Mouse (Mus musculus): ENCODE data around the gene Fyn. TPM values are rescaled to one million over a fixed set of nuclear protein-coding genes. Genes with fewer than 3 reads are reported as not detected.

Gene Fyn
- total and polyA plus RNA-seq, 3 experiments = 89.7 to 127 (median 101) TPM

DNA sequence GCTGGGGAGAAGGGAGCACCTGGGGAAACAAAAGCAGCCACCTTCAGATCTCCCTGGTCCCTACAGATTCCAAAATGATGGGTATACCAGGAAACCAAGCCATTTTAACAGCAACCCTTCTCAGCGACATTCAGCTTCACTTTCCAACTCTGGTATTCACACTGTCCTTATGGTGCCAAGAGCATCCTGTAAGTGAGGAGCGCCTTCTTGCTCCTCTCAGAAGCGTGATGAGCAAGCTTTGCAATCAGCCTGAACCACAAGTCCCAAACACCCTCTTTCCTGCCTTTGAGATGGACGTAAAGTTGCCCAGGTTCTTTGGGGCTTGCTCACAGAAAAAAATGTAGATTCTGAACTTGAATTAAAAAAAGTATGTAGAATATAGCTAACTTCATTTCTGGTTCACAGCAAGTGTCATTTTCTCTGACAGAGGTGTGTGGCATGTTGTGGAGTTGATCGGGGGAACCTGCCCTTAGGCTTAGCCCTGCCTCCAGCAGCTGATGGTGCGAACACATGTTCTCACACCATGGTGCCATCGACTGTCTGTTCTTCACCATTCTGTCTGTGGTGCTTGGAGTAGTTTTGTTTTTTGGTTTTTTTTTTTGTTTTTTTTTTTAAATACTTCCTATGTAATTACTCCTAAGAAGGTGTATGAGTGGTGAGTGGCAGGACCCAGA is 102.5 kb downstream of the Fyn start:
- Histone ChIP-seq H3K9me3 (replicated peaks) (no peaks in the 10 kb centered on the region), H3K4me3 (ENCODE audit: low read depth, low read length) (no peak overlapping the region), H3K36me3 (replicated peaks) (peaks cover 67% of the 10 kb centered on the region), H3K27me3 (ENCODE audit: insufficient read depth, low read length) (no peaks in the 10 kb centered on the region), H3K4me1 (ENCODE audit: insufficient read depth, low read depth, low read length) (peaks cover 9% of the 10 kb centered on the region; the same call in 1 of the 2 replicates)
- no peak for ATAC-seq (ENCODE audit: extremely low read depth, insufficient number of reproducible peaks, low FRiP score, poor library complexity, severe bottlenecking)
- no peak for TF ChIP-seq TAL1 (conservative IDR thresholded peaks at IDR 0.05; ENCODE audit: low read depth, low read length)
- no peak for DNase-seq (ENCODE audit: low spot score)

DNA sequence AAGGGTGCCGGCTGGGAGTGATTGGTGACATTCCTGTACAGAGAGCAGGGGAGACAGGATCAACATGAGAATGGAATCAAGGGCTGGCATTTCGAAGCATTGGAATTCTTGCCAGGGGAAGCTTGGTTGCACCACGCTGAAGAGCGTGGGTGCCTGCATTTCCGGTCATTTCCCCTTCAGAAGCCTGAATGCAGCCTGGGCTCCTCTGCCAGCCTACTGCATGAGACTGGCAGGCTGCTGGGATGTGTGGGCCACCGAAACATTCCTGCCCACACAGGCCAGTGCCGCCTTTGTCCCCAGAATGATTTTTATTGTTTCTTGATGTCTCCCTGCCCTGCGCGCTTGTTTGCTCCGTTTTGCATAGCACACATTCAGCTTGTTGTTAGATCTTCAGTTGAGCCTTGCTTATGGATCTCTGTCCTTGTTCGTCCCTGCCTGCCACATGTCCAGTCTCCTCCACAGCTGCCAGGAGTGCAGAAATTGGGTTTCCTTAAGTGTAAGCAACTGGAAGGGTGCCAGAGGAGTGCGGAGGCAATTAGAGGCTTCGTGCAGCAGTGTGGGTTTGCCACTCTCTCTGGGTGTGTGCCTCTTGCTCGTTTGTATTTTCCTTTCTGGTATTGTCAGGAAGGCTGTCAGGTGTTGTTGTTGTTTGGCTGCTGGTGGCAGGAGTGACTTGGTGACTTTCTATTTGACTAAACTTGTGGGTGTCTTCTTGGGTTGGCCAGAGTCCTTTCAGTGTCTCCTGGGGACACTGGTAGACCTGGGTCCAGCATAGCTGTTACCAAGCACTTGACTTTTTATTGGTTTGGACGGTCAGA is 103.3 kb downstream of the Fyn start:
- Histone ChIP-seq H3K4me3 (ENCODE audit: low read depth, low read length) (no peak overlapping the region), H3K9me3 (replicated peaks) (no peaks in the 10 kb centered on the region), H3K27me3 (ENCODE audit: insufficient read depth, low read length) (no peaks in the 10 kb centered on the region), H3K4me1 (ENCODE audit: insufficient read depth, low read depth, low read length) (peaks cover 10% of the 10 kb centered on the region; the same call in 1 of the 2 replicates), H3K36me3 (replicated peaks) (peaks cover 62% of the 10 kb centered on the region)
- DNase-seq (ENCODE audit: low spot score) (no peak), ATAC-seq (ENCODE audit: extremely low read depth, insufficient number of reproducible peaks, low FRiP score, poor library complexity, severe bottlenecking) (no peak)
- TF ChIP-seq CTCF (IDR thresholded peaks at IDR 0.05; ENCODE audit: low read depth, low read length) (no peak), POLR2AphosphoS5 (IDR thresholded peaks at IDR 0.05; ENCODE audit: insufficient replicate concordance, low read depth, low read length) (no peak), TAL1 (conservative IDR thresholded peaks at IDR 0.05; ENCODE audit: low read depth, low read length) (no peak), GATA2 (IDR thresholded peaks at IDR 0.05; ENCODE audit: borderline replicate concordance, low read depth, low read length) (no peak), GATA1 (IDR thresholded peaks at IDR 0.05; ENCODE audit: borderline replicate concordance, low read length) (no peak)

DNA sequence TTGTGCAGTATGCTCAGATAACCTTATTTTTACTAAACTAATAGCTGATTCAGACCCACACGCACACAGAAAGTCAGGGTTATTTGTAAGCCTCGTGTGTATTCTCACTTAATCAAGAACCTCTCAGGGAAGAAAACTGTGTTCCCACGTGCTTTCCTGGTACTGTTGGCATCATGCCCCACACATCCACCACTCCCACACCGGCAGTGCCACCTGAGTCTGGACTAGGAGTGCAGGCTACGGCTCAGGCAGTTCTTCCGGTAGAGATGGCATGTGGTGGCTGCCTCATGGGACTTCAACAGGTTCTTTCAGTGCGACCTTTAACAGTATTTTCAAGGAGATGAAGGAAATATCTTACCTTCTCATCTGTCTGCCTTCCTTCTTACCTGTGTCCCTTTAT is 104.3 kb downstream of the Fyn start:
- Histone ChIP-seq H3K27me3 (ENCODE audit: insufficient read depth, low read length) (no peaks in the 10 kb centered on the region), H3K4me1 (ENCODE audit: insufficient read depth, low read depth, low read length) (peaks cover 10% of the 10 kb centered on the region; the same call in 1 of the 2 replicates), H3K4me3 (ENCODE audit: low read depth, low read length) (no peak overlapping the region), H3K36me3 (replicated peaks) (peaks cover 54% of the 10 kb centered on the region), H3K9me3 (replicated peaks) (no peaks in the 10 kb centered on the region)
- TF ChIP-seq POLR2AphosphoS5 (IDR thresholded peaks at IDR 0.05; ENCODE audit: insufficient replicate concordance, low read depth, low read length) (no peak), TAL1 (conservative IDR thresholded peaks at IDR 0.05; ENCODE audit: low read depth, low read length) (no peak), GATA1 (IDR thresholded peaks at IDR 0.05; ENCODE audit: borderline replicate concordance, low read length) (no peak), CTCF (IDR thresholded peaks at IDR 0.05; ENCODE audit: low read depth, low read length) (no peak), GATA2 (IDR thresholded peaks at IDR 0.05; ENCODE audit: borderline replicate concordance, low read depth, low read length) (no peak)
- DNase-seq (ENCODE audit: low spot score) = no peak
- no peak for ATAC-seq (ENCODE audit: extremely low read depth, insufficient number of reproducible peaks, low FRiP score, poor library complexity, severe bottlenecking)

DNA sequence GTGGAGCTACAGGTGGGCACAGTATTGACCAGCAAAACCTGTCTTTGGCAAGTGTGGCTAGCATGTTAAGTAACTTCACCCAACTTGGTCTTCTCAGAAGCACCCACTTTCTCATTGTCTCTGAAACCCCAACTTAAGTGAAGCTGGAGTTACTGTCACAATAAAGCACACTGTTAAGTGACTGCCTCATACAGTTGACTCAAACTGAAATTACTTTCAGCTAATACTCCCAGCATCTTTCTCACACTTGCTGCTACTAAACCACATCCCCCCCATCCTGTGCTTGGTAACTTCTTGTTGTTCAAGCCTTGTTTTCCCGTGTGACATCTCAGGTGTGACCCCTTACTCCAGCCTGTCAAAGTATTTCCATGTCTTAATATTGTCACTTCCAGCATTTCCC is 110.7 kb downstream of the Fyn start:
- Histone ChIP-seq H3K36me3 (replicated peaks) (peaks cover 45% of the 10 kb centered on the region), H3K27me3 (ENCODE audit: insufficient read depth, low read length) (no peaks in the 10 kb centered on the region), H3K4me3 (ENCODE audit: low read depth, low read length) (no peak overlapping the region), H3K4me1 (ENCODE audit: insufficient read depth, low read depth, low read length) (peaks cover 10% of the 10 kb centered on the region), H3K9me3 (replicated peaks) (peaks cover 4% of the 10 kb centered on the region)
- TF ChIP-seq GATA2 (IDR thresholded peaks at IDR 0.05; ENCODE audit: borderline replicate concordance, low read depth, low read length) = no peak
- no peak for TF ChIP-seq GATA1 (IDR thresholded peaks at IDR 0.05; ENCODE audit: borderline replicate concordance, low read length)
- TF ChIP-seq CTCF (IDR thresholded peaks at IDR 0.05; ENCODE audit: low read depth, low read length) = no peak
- TF ChIP-seq TAL1 (conservative IDR thresholded peaks at IDR 0.05; ENCODE audit: low read depth, low read length) = no peak
- no peak for TF ChIP-seq POLR2AphosphoS5 (IDR thresholded peaks at IDR 0.05; ENCODE audit: insufficient replicate concordance, low read depth, low read length)
- ATAC-seq (ENCODE audit: extremely low read depth, insufficient number of reproducible peaks, low FRiP score, poor library complexity, severe bottlenecking) = no peak
- no peak for DNase-seq (ENCODE audit: low spot score)

DNA sequence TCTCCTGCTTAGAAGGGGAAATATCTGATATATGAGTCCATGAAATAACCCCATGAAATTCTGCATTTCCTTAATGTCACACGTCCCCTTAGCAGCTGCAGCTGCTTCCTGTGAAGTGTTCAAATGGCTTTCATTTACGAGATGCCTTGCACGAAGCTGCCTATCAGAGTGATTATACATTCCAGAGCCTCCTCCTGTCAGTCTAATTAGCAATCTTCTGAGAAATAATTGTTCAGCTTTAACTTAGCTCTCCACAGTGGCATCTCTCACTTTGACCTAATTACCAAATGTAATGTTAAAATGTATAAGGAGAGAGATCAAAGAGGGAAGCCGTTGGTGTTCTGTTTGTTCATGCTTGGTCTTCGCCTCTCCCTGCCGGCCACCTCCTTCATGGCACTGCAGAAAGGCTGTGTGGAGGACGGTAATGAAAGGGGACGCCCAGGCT is 115.7 kb downstream of the Fyn start:
- no peaks in the 10 kb centered on the region for H3K27me3 ChIP-seq (ENCODE audit: insufficient read depth, low read length)
- no peak overlapping the region for H3K4me3 ChIP-seq (ENCODE audit: low read depth, low read length)
- peaks cover 69% of the 10 kb centered on the region for H3K36me3 ChIP-seq (replicated peaks)
- H3K9me3 ChIP-seq (replicated peaks) = peaks cover 4% of the 10 kb centered on the region
- ATAC-seq (ENCODE audit: extremely low read depth, insufficient number of reproducible peaks, low FRiP score, poor library complexity, severe bottlenecking) (no peak), DNase-seq (ENCODE audit: low spot score) (no peak)
- peaks cover 19% of the 10 kb centered on the region for H3K4me1 ChIP-seq (ENCODE audit: insufficient read depth, low read depth, low read length)
- TF ChIP-seq GATA1 (IDR thresholded peaks at IDR 0.05; ENCODE audit: borderline replicate concordance, low read length) = no peak
- no peak for TF ChIP-seq GATA2 (IDR thresholded peaks at IDR 0.05; ENCODE audit: borderline replicate concordance, low read depth, low read length)
- TF ChIP-seq TAL1 (conservative IDR thresholded peaks at IDR 0.05; ENCODE audit: low read depth, low read length) = no peak
- TF ChIP-seq CTCF (IDR thresholded peaks at IDR 0.05; ENCODE audit: low read depth, low read length) = no peak
- no peak for TF ChIP-seq POLR2AphosphoS5 (IDR thresholded peaks at IDR 0.05; ENCODE audit: insufficient replicate concordance, low read depth, low read length)

DNA sequence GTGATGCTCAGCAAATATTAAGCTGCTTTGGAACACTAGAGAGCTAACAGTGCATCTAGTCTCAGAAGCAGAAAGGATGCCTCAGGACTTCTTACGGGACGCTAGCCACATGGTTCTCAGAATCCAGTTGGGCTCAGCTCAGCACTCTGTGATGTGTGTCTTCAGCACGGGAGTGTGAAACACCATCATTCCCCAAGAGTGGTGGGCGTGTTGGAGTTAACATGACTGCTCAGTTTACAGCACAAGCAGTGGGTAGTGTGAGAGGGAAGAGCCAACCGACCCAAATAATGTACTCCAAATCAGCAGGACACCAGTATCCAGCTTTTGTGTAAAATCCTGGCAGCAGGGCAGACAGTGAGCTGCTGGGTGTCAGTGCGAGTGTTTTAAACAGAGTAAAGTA is 116.2 kb downstream of the Fyn start:
- Histone ChIP-seq H3K36me3 (replicated peaks) (peaks cover 69% of the 10 kb centered on the region), H3K27me3 (ENCODE audit: insufficient read depth, low read length) (no peaks in the 10 kb centered on the region), H3K9me3 (replicated peaks) (peaks cover 4% of the 10 kb centered on the region), H3K4me1 (ENCODE audit: insufficient read depth, low read depth, low read length) (peaks cover 19% of the 10 kb centered on the region), H3K4me3 (ENCODE audit: low read depth, low read length) (no peak overlapping the region)
- TF ChIP-seq GATA1 (IDR thresholded peaks at IDR 0.05; ENCODE audit: borderline replicate concordance, low read length) (no peak), TAL1 (conservative IDR thresholded peaks at IDR 0.05; ENCODE audit: low read depth, low read length) (no peak), POLR2AphosphoS5 (IDR thresholded peaks at IDR 0.05; ENCODE audit: insufficient replicate concordance, low read depth, low read length) (no peak), CTCF (IDR thresholded peaks at IDR 0.05; ENCODE audit: low read depth, low read length) (no peak), GATA2 (IDR thresholded peaks at IDR 0.05; ENCODE audit: borderline replicate concordance, low read depth, low read length) (no peak)
- ATAC-seq (ENCODE audit: extremely low read depth, insufficient number of reproducible peaks, low FRiP score, poor library complexity, severe bottlenecking) (no peak), DNase-seq (ENCODE audit: low spot score) (no peak)
